ENCODE assay signal across 32 mouse cellular contexts in the genomic region with DNA sequence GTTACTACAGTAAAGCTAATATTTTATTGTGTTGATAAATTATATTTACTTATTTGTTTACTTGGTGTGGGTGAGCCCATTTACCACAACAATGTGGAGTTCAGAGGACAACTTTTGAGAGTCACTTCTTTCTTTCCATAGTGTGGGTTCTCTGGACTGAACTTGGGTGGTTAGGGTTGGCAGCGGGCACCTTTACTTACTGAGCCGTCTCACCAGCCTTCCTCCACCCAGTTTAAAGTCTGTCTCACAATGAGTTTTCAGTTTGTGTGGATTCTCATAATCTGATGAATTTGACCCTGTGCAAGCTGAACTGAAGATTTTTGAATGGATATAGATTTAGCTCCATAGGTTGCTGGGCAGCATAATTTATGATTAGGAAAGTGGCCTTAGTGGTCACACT. TPM values are rescaled to one million over a fixed set of nuclear protein-coding genes. Genes with fewer than 3 reads are reported as not detected.
"Had no signal": no experiment of that assay in that cellular context is flagged by ENCODE, and none has a peak within 500 bp of the region (broad histone marks: within the 10 kb centered on the region; RNA-seq: fewer than 3 reads in every experiment).

No protein-coding gene starts in this region.

- H3K27ac ChIP-seq: embryonic facial prominence, embryonic 10.5 days; embryonic facial prominence, embryonic 12.5 days; embryonic facial prominence, embryonic 13.5 days; embryonic facial prominence, embryonic 15.5 days; forebrain, embryonic 10.5 days; forebrain, embryonic 12.5 days; forebrain, embryonic 13.5 days; forebrain, embryonic 15.5 days; gastrocnemius, adult 2 months had no signal

- H3K36me3 ChIP-seq: embryonic facial prominence, embryonic 10.5 days; embryonic facial prominence, embryonic 12.5 days; embryonic facial prominence, embryonic 13.5 days; embryonic facial prominence, embryonic 15.5 days; forebrain, embryonic 10.5 days; forebrain, embryonic 12.5 days; forebrain, embryonic 15.5 days had no signal

- DNase-seq: cerebellum, adult 2 months; cerebellum, adult 8-10 months; cerebellum, adult 9-10 months; cerebellum, adult 9-11 months; cerebellum, postnatal 10 days; cerebellum, postnatal 14 days; cerebellum, postnatal 25 days; cerebellum, postnatal 36 days; embryo, embryonic 11 days; forebrain, postnatal 0 days; gastrocnemius, adult 2 months; gastrocnemius, postnatal 10 days; gastrocnemius, postnatal 14 days; gastrocnemius, postnatal 25 days; gastrocnemius, postnatal 36 days; heart, adult 11 months; heart, adult 18-20 months had no signal

- H3K9me3 ChIP-seq: embryonic facial prominence, embryonic 12.5 days; embryonic facial prominence, embryonic 13.5 days; embryonic facial prominence, embryonic 15.5 days; forebrain, embryonic 10.5 days; forebrain, embryonic 12.5 days; forebrain, embryonic 15.5 days had no signal

- ATAC-seq: forebrain, embryonic 13.5 days; forebrain, embryonic 14.5 days; forebrain, embryonic 15.5 days; forebrain, embryonic 16.5 days; forebrain, postnatal 0 days had no signal

- H3K4me2 ChIP-seq: embryonic facial prominence, embryonic 12.5 days; embryonic facial prominence, embryonic 13.5 days; embryonic facial prominence, embryonic 15.5 days; forebrain, embryonic 12.5 days; forebrain, embryonic 13.5 days; forebrain, embryonic 15.5 days had no signal

- H3K27me3 ChIP-seq: embryonic facial prominence, embryonic 12.5 days; embryonic facial prominence, embryonic 13.5 days; embryonic facial prominence, embryonic 15.5 days; forebrain, embryonic 12.5 days; forebrain, embryonic 13.5 days; forebrain, embryonic 15.5 days had no signal

- H3K4me1 ChIP-seq: embryonic facial prominence, embryonic 10.5 days; embryonic facial prominence, embryonic 12.5 days; embryonic facial prominence, embryonic 13.5 days; embryonic facial prominence, embryonic 15.5 days; forebrain, embryonic 10.5 days; forebrain, embryonic 12.5 days; forebrain, embryonic 13.5 days; forebrain, embryonic 15.5 days had no signal

- H3K9ac ChIP-seq: embryonic facial prominence, embryonic 12.5 days; embryonic facial prominence, embryonic 13.5 days; embryonic facial prominence, embryonic 15.5 days; forebrain, embryonic 12.5 days; forebrain, embryonic 13.5 days; forebrain, embryonic 15.5 days; forebrain, postnatal 0 days had no signal

- H3K4me3 ChIP-seq: embryonic facial prominence, embryonic 10.5 days; embryonic facial prominence, embryonic 12.5 days; embryonic facial prominence, embryonic 13.5 days; embryonic facial prominence, embryonic 15.5 days; erythroblast, embryonic 14.5 days; forebrain, embryonic 10.5 days; forebrain, embryonic 12.5 days; forebrain, embryonic 13.5 days; forebrain, embryonic 15.5 days; gastrocnemius, adult 2 months had no signal

RNA-seq across cellular contexts. Expression of a gene that starts 53.5 kb away (rescaled TPM):
- polyA plus RNA-seq: cerebellum, adult 2 months; cortical plate, adult 2 months; embryonic facial prominence, embryonic 10.5 days; embryonic facial prominence, embryonic 13.5 days; erythroblast, embryonic 14.5 days; forebrain, embryonic 10.5 days; forebrain, embryonic 11.5 days; forebrain, embryonic 12.5 days; forebrain, embryonic 13.5 days; forebrain, embryonic 14.5 days; forebrain, embryonic 15.5 days; forebrain, embryonic 16.5 days; forebrain, postnatal 0 days; frontal cortex, adult 2 months; gonadal fat pad, adult 2 months had no signal
